Mouse (Mus musculus): ENCODE data around the gene Ints1.

Ints1 gene

GRCm38 (mm10) chr5:139702905-139703304 is 72.6 kb downstream of the Ints1 start:
- no peak for DNase-seq

GRCm38 (mm10) chr5:139702236-139702635 is 73.2 kb downstream of the Ints1 start:
- DNase-seq = no peak
